Mouse (Mus musculus) lung, adult 2 months (tissue): ENCODE results near the gene Pdcd10.
A peak's percentile ranks its signal among the peaks of the same experiment; 100 is the strongest.

ENCODE experiments used
- CTCF ChIP-seq: fragments of 200-500 bp; IDR thresholded peaks from 2 replicates; pipeline ENCODE4 v1.5.1; 2011; ENCODE audit warnings: mild to moderate bottlenecking, low read length, control low read depth; ENCODE audit not compliant: insufficient read depth
- POLR2A ChIP-seq: fragments of 200-500 bp; IDR thresholded peaks from 2 replicates; pipeline ENCODE4 v1.6.1; 2011; ENCODE audit warnings: low read depth, mild to moderate bottlenecking, control low read depth, low read length, borderline replicate concordance; ENCODE audit errors: extremely low read depth

DNA sequence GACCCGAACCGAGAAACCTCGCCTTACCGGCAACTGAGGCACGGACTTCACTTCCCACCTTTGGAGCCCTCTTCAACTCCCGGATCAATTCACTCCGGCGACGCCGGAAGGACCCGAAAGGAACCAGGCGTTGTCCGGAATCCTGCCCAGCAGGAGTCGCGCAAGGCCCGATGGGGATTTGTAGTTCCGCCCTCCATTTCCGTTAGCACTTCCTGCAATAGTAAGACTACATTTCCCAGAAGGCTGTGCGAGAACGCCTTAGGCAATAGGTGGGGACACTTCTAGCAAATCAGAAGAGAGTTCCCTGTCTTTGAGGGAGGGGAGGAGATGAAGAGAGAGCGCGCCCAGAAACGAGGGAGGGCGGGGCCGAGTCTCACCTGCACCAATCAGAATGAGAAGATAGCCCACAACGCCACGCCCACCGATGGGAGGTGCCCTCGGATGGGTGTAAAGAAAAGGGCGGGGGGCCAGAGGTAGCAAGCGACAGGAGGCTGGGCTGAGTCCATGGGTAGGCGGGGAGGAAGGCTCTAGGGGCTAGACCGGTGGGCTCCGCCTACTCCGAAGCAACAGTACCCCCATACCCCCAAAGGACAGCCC is at the start of gene Pdcd10:
- TF ChIP-seq POLR2A (peak; percentile 65; the same call in 1 of the 2 replicates), CTCF (0 out of 2 replicates have a peak, but pooled peaks have one; percentile 2)
